Mouse (Mus musculus) testis, adult 2 months (tissue): ENCODE data around the gene Cnih4.

ENCODE experiments used
- CTCF ChIP-seq: fragments of 200-500 bp; IDR thresholded peaks from 2 replicates; pipeline ENCODE4 v1.5.1; 2012; ENCODE audit warnings: low read depth, mild to moderate bottlenecking, inconsistent platforms, low read length, moderate library complexity; ENCODE audit not compliant: control insufficient read depth, insufficient read depth, insufficient replicate concordance
- POLR2A ChIP-seq: fragments of 200-500 bp; IDR thresholded peaks from 2 replicates; pipeline ENCODE4 v1.6.1; 2012; ENCODE audit warnings: low read depth, mild to moderate bottlenecking, inconsistent platforms, low read length, moderate library complexity; ENCODE audit not compliant: control insufficient read depth

DNA sequence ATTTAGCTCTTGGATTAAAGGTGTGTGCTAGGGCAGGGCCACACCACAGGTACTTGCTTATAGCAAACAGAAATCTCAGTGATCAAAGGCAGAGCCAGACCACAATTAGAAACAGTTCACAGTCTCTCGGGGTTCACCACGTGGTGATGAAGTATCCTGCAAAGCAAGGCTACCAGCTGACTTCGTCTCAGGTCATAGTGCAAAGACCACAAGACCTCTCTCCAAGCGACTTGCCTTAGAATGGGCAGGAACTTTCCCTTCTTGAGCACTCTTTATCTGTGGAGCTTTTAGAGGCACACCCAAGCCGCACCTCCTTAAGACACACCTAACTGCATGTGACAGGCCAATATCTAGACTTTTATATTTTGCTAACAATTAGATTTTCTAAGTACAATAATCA lies 4.0 kb downstream of the Cnih4 start:
- TF ChIP-seq CTCF (no peak), POLR2A (no peak)
